Mouse (Mus musculus): ENCODE data around the gene Pde3a.

Pde3a gene

DNA sequence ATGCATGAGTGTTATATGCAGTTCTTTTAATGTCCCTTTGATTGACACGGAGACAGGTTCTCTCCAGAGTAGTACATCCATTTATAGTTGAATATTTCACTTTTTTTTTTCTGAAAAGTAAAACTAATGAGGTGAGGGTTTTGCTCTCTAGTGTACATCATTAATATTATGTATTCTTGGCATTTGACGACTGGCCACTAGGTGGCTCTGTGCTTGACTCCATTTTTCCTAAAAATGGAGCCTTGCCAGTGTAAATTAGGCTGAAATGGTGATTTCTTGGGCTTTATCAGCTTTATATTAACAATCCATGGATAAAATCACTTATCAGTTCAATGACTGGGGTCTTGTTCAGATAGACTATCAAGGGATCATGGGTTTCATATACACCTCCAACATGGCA lies 82.4 kb downstream of the Pde3a start:
- no peak for DNase-seq

DNA sequence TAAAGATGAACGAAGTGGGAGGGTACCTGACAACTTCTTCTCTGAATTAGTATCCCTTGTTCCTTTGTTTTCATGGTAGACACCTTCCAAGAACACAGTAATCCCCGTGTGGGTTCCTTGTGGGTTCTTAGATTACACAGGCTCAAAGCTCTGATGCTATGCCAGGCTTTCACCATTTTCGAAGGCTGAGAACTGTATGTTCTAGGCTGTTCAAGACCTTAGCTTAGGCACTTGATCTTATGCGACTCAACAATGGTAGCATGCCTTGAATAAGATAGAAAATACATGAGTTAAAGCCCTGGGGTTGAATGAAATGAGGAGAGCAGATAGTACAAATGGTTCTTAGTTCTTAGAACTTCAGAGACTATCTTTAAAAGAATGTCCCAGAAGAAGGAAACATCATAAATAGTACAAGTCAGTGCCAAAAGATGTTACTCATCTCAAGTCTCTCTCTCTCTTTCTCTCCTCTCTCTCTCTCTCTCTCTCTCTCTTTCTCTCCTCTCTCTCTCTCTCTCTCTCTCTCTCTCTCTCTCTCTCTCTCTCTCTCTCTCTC lies 83.6 kb downstream of the Pde3a start:
- DNase-seq: no peak

DNA sequence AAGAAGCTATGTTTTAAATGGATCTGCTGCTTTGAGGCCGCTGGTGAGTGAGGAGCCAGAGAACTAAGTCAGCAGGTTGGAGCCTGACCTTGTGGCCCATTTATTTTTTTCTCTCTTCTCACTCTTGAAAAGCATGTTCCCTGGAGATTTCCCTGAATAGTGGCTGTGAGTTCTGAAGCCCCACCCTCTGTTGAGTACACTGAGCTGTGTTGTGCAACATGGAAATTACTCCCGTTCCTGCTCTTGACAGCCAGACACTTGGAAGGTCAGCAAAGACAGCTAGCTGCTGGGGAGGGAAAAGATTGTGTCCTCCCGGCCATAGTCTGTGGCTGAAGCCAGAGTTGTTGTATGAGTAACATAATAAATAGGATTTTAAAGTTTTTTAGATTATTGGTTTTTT lies 84.2 kb downstream of the Pde3a start:
- peak; percentile 53 to 90 for DNase-seq

DNA sequence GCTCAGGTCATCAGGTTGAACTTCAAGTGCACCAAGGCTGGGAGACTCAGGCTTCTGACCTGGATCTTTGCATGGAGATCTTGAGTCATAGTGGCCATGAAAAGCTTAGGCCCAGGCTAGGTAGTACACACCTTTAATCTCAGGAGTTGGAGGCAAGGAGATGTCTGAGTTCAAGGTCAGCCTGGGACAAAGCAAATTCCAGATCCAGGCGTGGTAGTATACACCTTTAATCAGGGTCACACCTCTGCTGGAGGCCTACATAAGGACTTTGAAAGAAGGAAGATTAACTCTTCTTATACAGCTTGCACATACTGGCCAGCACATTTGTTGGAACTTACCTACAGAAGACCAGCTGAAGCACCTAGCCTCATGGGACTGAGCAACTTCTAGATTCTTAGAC lies 86.8 kb downstream of the Pde3a start:
- no peak for DNase-seq

DNA sequence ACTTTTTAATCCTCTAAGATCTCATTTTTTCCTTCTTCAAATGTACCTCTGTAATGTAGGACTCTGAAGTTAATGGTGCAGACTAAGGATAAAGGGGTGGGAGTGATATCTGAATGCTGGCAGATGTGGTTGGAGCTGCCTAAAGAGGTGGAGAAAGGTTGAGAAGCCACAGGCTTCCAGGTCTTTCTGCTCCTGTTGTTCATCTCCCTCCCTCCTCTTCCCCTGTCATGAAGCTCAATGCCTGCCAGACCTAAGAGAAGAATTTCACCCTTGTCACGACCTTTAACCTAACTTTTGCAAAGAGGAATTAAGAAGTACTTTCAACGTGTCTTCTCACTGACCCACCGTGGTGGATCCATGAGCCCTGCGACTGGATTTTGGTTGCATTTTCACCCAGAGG lies 87.4 kb downstream of the Pde3a start:
- no peak for DNase-seq

DNA sequence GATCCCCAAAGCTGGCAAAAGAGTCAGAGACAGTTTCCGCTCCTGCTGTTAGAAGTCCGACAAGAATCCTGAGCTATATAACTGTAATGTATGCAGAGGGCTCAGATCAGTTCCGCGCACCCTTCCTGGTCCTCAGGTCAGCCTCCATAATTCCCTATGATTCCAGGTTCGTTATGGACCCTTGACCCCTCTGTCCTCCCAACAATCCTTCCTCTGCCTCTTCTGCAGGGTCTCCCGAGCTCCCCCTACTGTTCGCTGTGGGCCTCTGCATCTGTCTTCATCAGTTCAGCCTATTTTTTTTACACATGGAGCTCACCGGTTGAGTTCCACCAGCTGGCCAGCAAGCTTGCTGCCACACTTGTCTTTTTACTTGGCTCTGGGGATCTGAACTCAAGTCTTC lies 88.6 kb downstream of the Pde3a start:
- DNase-seq: peak in 1 of 2 experiments; percentile 54

DNA sequence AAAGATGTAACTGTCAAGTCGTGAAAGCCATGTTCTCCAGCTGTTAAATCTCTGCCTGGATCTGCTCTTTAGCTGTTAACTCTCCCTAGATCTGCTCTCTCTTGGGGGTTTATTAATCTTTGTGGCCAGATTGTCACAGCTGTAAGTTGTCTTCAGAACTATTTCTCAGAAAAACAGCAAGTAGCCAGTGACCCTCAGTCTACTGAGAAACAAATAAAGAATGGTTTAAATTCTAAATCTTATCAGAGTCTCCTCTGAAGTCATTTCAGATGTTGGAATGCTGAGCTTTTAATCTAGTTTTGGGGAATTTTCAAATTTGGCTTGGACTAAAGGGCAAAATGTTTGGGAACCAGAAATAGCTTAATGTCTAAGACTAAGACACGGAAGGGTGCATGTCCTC lies 92.3 kb downstream of the Pde3a start:
- DNase-seq: peak in 1 of 2 experiments; percentile 40

DNA sequence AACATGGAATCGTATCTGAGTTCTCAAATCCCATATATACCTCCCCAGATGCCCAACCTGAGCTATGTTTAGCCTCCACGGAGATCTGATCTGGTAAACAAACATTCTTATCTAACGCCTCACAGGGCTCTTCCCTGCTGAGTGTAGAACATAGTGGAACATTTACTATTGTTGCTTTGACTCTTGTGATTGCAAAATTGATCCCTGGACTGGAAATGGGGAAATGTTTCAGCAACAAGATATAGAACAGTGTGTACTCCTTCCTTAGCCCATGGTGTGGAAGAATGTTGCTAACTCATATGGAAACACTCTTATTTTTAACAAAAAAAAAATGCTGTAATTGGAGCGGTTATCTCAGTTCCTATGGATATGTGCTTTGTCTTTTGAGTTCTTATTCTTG lies 98.8 kb downstream of the Pde3a start:
- no peak for DNase-seq

DNA sequence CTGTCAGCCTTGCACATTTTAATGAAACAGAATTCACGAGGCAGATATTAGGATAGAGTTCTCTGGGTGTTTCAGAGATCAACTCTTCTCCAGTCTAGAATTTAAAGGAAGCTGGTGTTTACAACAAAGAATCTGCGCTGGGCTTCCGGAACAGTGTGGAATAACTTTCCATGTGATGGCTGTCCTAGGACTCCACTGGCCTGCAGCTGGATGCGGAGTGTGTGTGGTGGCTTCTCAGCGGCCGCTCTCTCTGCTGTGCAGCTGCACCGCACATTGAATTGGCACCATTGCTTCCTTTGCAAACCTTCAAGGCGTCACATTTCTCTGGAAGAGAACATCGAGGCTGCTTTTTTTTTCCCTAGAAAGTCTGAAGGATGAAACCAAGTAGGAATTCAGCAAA lies 99.5 kb downstream of the Pde3a start:
- DNase-seq: no peak

DNA sequence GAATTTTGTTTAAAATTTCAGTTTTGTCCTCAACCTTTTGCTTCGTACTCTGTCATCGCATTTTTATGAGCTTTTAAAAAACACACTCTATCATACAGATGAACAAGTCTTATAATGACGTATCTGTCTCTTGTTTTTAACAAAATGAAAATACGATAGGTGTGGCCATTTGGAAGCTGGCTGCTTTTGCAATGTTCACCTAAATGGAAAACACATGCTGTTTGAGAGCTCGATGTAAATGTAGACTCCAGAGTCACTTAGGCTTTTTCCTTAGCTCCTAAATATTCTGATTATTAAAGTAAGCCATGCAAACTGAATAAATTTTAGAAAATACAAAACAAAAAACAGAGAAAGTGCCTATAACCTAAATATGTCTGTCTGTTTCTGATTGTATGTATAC lies 101.2 kb downstream of the Pde3a start:
- DNase-seq: no peak

DNA sequence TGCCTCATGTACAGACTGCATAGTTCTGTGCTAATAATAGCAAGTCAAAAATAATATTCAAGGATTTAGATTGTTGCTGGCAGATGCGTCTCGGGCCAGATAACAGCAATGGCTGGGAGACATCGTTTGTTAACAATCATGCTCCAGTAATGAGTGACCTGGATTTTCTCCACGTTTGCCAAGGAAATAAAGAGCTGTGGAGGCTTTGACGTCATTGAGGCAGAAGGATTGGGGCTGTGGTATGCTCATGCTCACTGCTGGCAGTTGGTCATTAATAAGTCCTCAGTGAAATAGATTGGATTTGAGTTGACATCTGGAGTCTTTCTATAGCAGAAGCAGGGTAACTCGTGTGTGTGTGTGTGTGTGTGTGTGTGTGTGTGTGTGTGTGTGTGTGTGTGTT lies 103.2 kb downstream of the Pde3a start:
- no peak for DNase-seq

DNA sequence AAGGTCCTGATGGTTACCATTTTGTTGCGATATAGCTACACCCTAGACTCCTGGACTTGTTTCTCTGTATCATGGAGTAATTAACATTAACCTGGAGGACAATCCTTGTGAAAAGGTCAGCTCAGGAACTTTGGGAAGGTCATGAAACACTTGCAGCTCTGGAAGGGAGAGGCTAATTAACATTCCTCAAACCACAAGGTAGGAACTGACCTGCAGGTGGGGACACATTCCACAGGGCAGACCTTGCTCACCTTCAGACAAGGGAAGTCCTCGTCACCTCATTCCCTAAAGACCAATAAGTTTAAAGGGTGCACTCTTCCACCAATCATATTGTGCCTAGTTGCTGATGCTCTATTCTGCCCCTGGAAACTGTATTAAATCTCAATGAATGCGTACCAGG lies 114.6 kb downstream of the Pde3a start:
- DNase-seq: no peak

DNA sequence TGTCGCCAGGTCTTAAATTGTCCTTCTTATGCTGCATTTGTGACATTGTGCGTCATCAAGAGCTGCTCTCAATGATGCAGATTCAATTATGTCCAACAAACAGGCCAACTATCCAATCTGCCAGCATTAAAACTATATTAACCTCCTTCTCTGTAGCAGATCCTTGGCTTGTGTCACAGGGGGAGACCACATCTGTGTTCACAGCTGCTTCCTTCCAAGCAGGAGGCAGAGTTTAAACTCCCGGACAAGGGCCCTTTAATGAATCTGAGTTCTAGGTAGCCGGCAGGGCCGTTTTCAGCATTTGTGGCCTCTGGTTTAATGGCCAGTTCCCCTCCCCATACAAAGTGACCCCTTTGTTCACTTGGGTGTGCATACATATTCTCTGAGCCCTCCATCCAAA lies 118.0 kb downstream of the Pde3a start:
- DNase-seq: no peak

DNA sequence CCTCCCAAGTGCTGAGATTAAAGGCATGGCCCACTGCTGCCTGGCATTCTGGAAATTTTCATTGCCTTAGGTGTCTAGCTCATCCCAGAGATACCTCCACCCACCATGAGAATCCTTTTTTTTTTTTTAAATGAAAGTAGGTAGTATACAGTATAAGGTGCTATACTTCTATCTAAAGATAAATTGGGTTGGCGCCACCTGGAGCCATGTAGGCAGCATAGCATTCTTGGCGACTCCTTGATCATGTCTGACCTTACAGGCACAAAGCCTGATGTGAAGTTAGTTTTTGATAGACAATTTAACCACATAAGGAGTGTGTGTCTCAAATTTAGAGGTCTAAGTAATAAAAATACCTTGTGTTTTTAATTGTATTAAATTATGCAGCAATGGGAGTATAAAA lies 123.6 kb downstream of the Pde3a start:
- DNase-seq: peak; percentile 33 to 60

DNA sequence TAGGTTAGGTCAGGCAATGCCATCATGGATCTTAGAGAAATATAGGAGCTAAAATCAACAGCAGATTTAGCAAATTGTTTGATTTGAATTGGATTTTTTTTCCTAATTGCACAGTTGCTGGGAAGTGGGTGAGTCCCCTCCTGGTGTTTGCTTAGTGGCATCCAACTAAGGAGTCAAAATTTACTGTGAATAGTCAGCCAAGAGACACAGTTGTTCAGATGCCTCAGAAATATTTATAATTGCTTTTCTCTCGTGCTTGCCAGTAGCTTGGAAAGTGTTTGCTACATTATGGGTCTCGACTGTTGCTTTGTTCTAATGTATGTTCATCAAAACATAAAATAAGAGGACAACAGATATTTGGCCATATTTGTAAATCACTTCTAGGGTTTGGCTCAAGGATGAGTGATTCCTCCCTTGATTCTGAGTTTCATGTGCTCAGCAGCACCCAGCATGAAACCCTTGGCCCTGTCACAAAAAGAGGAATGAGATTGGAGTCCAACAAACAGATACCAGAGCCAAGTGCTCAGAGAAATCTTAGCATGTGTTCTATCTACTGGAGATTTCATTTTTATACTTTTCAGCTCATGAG lies 125.5 kb downstream of the Pde3a start:
- peak in 1 of 2 experiments; percentile 14 for DNase-seq

DNA sequence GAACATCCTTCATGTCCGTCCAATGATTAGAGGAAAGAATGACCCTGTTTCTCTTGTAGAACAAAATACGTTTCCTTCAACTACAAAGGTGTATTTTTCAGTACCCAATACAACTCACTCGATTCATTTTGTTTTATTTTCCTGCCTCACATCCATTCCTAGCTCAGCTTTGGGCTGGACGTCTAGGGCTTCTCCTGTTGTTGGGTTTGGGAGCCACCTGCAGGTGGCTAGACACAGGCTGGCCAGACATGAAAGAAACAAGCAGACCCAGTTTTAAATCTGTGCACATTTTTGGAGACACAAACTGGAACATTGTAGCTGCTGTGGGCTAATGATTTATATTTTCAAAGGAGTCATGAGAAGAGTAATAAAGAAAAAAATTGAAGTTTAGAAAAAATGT lies 126.1 kb downstream of the Pde3a start:
- DNase-seq: no peak

DNA sequence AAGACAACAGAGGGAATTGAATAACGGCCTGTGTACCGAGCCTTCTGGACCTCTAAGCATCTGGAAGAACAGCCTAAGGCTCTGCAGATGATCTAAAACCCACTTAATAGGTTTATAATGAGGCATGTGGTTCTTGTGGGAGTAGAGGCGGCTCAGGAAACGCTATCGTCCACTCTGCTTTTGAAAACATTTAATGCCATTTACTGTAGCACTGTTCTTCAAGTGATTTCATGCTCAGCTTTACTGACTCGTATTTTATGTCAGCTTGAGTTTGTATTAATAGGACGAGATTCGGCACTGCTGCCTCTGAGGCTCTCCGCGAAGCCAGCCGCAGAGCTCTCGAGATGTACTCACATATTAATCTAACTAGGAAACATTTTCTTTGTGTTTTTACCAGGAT lies 131.9 kb downstream of the Pde3a start:
- no peak for DNase-seq

DNA sequence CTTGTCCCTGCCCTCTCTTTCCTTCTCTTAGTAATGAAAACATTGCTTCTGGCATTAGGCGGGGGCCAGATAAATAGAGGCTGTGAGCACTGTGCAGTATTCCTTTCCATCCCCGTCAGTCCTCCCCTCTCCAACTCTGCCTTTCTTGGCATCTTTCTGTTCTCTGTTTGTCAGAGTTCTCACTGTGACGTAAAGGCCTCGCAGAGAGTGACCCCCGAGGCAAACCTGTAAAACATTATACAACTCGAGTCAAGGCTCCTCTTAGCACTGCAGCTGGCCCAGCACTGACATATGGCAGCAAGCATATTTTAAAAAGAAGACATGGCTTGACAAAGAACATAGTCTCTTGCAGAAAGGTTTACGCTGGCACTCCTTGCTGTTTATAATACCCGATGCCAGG lies 132.4 kb downstream of the Pde3a start:
- peak in 1 of 2 experiments; percentile 20 for DNase-seq

DNA sequence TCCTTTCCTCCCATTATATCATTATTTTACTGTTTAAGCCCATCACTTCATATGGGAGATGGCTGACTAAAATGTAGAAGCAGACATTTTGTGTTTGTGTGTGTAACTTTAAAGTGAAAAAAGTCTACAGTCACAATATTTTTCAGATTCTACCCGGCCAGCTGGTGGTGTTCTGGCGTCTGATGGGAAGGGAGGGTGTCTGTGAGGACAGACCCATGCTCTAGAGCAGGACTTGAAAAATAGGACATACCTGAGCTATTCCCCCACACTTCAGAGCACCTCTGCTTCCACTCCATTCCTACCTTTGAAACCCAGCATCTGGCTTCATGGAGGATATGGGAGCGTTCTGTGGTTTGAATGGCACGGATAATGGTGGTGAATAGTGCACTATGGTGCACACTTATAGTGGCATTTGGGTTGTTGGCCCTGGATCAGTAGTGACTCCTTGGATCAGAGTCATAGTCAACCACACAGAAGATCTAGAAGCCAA lies 132.9 kb downstream of the Pde3a start:
- no peak for DNase-seq

DNA sequence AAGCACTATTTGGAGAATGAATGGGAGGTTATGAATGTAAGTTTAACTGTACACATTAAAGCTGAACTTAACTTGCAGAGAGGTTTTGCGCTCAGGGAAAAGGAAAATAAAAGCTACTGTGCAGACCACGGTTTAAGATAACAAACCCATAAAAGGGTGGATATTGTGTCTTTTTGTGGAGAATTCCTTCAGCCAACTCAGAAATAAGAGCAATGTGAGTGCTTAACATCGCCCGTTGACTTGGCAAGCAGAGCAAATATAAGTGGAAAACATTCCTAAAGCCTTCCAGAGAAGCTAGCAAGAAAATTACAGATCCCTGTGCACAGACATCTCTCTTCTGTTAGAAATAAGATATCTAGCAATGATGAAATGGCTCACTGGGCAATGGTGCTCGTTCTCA lies 139.0 kb downstream of the Pde3a start:
- DNase-seq: no peak

DNA sequence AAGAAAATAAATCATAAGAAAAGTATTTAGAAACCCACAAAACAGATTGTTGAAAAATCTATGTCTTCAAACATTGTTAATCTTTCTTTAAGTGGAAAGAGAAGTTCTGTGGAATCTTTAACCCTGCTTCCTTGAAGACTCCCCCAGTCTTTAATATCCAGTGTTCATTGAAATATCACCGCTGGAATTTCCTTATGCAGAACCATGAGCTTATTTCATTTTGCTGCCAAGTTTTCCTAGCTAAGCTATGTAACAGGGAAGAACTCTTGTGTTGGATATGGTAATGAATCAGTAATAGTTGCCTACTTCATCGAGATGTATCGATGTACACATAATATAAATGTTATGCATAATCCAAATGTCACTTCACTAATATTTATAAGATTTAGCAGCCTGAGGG lies 146.9 kb downstream of the Pde3a start:
- no peak for DNase-seq

DNA sequence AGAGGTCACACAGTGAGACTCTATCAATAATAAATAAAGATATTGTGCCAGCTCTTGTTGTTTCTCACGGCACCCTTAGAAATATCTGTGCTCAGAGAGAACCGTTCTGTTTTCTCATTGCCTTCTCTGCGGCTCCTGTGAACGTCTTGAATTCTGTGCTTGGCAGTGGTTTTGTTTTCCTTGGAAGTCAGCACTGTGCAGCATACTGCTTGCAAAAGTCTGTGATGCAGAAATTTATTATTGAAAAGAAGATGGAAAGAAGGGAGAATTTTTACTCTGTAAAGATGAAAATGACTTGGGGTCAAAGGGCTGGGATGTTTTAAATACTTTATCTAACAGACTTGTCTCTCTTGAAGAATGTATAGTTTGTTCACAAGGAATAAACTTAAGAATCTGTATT lies 150.3 kb downstream of the Pde3a start:
- peak; percentile 27 to 45 for DNase-seq

DNA sequence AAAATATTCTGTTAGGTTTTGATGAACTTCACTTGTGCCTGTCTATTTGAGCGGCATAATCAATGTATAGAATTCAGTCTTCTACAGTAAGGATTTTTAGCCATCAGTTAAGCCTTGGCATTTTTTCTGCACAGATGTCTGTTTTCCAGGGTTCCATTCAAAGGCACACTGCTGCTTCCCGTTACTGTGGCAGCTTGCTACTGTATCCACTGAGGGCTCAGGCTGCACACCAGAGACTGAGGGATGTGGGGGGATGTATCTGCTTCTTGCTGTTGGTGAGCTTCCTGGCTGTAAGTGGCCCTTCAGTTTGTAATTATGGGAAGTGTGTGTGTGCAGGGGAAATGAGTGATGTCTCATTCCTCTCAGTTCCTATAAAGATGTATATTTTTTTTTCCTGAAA lies 154.9 kb downstream of the Pde3a start:
- no peak for DNase-seq

DNA sequence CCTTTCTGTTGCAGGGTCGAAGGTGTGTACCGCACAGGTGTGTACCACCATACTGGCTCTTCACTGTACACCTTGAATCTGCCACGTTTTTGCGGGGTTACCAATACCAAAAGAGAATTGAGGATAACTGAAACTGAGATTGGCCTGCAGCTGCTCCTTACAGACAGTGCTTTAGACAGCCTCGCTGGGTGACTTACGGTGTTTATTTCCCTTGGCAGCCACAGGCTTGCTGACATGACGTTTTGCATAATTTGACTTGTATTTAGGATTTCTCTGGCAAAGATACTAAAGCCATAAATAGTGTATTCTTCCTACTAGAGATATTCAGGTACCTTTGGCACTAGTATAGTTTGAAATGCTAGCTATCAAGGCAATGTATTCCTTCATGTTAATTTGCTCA lies 155.6 kb downstream of the Pde3a start:
- no peak for DNase-seq

DNA sequence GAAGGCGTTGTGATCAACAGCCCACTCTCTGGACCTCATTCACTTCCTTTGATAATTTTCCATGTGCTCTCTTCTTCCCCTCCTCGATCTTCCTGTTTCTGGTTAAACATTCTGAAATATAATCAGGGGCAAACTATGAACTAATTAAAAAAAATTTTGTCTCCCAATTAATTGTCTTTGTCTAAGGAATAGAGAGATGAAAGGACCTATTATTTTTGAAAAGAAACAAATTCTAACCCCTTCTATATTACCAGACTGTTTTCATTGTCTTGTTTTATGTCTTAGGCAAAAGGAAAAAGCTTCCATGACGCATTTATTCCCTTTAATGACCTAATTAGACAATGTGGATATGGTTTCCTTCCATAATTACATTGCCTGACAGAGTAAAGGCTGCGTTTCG lies 156.4 kb downstream of the Pde3a start:
- DNase-seq: no peak
